Mouse (Mus musculus) liver, adult 2 months (tissue): Measurements from ENCODE around the gene Nfkb1. TPM values are rescaled to one million over a fixed set of nuclear protein-coding genes. Genes with fewer than 3 reads are reported as not detected.
A peak's percentile ranks its signal among the peaks of the same experiment; 100 is the strongest.

Experiments
- DNase-seq: peaks from one replicate; pipeline ENCODE4 v3.0.0-alpha.2; 2011; ENCODE audit warnings: low read depth, low spot score; ENCODE audit errors: extremely low read depth
- H3K27ac ChIP-seq: fragments of 200-500 bp; replicated peaks from 2 replicates; pipeline ENCODE4 v1.5.1; 2012; ENCODE audit warnings: low read depth, mild to moderate bottlenecking, control low read depth, inconsistent platforms, low read length; ENCODE audit not compliant: insufficient read depth
- H3K27me3 ChIP-seq: fragments of 200-500 bp; 2 replicates; pipeline ENCODE4 v1.6.1; 2012; ENCODE audit warnings: mild to moderate bottlenecking, moderate library complexity, low read length, inconsistent platforms; ENCODE audit not compliant: control insufficient read depth, insufficient read depth
- H3K36me3 ChIP-seq: fragments of 200-500 bp; 2 replicates; pipeline ENCODE4 v1.6.1; 2012; ENCODE audit warnings: low read length, inconsistent platforms; ENCODE audit not compliant: control insufficient read depth, insufficient read depth
- H3K4me1 ChIP-seq: fragments of 200-500 bp; 2 replicates; pipeline ENCODE4 v1.6.1; 2011; ENCODE audit warnings: low read length; ENCODE audit not compliant: control insufficient read depth, insufficient read depth
- H3K4me3 ChIP-seq: fragments of 200-500 bp; 2 replicates; pipeline ENCODE4 v1.5.1; 2011; ENCODE audit warnings: low read depth, mild to moderate bottlenecking, control low read depth, low read length, moderate library complexity; ENCODE audit not compliant: insufficient read depth
- H3K79me2 ChIP-seq: fragments of 200-500 bp; 2 replicates; pipeline ENCODE4 v1.6.1; 2012; ENCODE audit warnings: inconsistent platforms, mild to moderate bottlenecking, low read length, moderate library complexity; ENCODE audit not compliant: control insufficient read depth, insufficient read depth
- H3K9ac ChIP-seq: fragments of 200-500 bp; 2 replicates; pipeline ENCODE4 v1.6.1; 2012; ENCODE audit warnings: low read depth, mild to moderate bottlenecking, control low read depth, inconsistent platforms, low read length
- CTCF ChIP-seq: fragments of 200-500 bp; IDR thresholded peaks from 2 replicates; pipeline ENCODE4 v1.5.1; 2011; ENCODE audit warnings: low read depth, low read length, control low read depth
- POLR2A ChIP-seq: fragments of 200-500 bp; IDR thresholded peaks from 2 replicates; pipeline ENCODE4 v1.6.1; 2011; ENCODE audit warnings: low read length, control low read depth; ENCODE audit not compliant: insufficient read depth; ENCODE audit errors: extremely low read depth
- WGBS: fragments of 180-500 bp; shearing (Covaris S2); methylation state at CpG from one replicate; pipeline ENCODE4 v1.1.7; 2018; 5-methylcytosine and 5-hydroxymethylcytosine counted together
- polyA plus RNA-seq: library from polyadenylated mRNA; depleted of rRNA; stranded (reverse); fragments of >200 nt; gene quantifications from 2 replicates; pipeline ENCODE4 v1.2.3, GENCODE M21; 2012
- total RNA-seq: library from RNA; depleted of rRNA; stranded (reverse); fragments of >200 nt; gene quantifications from 2 replicates; pipeline ENCODE4 v1.2.3, GENCODE M21; 2014

The Nfkb1 gene
- total and polyA plus RNA-seq, 2 experiments = 19.5 to 24.5 TPM

DNA sequence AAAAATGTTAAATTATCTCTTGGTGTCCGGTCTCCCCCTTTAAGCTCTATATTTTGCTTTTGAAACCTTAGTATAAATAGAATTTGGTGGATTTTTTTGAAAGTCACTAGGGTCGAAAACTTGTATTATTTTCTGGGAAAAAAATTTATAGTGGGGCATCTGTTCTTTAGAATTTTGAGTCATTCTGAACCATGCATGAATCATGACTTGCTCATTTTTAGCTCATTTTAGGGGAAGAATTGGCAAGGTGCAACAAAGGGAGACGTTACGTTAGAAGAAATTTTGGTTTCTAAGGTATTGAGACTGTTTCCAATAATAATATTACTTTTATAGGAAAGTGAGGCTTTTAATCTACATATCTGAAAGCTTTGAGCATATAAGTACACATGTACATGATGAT, 20.3 kb upstream of the Nfkb1 start:
- DNase-seq = no peak
- WGBS = 93% methylated on average over 4 of the region's 4 CpGs
- TF ChIP-seq CTCF (no peak), POLR2A (no peak)
- no peak overlapping the region for H3K4me3 ChIP-seq
- H3K9ac ChIP-seq = no peak overlapping the region
- no peak overlapping the region for H3K27ac ChIP-seq
- H3K4me1 ChIP-seq = no peaks in the 10 kb centered on the region
- no peaks in the 10 kb centered on the region for H3K27me3 ChIP-seq
- H3K79me2 ChIP-seq = no peaks in the 10 kb centered on the region
- H3K36me3 ChIP-seq = no peaks in the 10 kb centered on the region

DNA sequence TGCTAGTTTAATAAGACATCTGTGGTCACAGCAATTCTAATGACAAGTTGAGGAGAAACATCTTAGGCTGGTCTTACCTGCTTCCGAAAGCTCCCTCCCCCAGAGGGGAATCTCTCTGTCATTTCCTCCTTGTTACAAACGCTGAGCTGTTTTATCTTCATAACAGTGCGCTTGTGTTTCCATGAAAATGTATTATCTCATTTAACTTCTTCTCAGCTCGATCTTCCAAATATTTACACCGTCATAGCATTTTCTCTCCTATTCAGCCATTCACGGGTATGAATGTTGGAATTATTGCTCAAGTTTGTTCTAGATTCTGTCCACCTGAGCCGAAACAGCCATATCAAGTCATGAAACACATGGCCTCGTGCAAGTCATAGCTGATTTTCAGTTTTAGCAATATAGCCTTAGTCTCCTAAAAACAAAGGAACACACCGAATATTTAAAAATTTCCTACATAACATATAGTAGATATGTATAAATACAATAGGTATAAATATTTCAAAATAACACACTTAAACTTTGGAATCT, 19.8 kb upstream of the Nfkb1 start:
- Histone ChIP-seq H3K4me3 (no peak overlapping the region), H3K9ac (no peak overlapping the region), H3K36me3 (no peaks in the 10 kb centered on the region), H3K79me2 (no peaks in the 10 kb centered on the region), H3K4me1 (no peaks in the 10 kb centered on the region), H3K27me3 (no peaks in the 10 kb centered on the region), H3K27ac (no peak overlapping the region)
- no peak for DNase-seq
- TF ChIP-seq POLR2A (no peak), CTCF (no peak)
- 85% methylated on average over 9 of the region's 9 CpGs for WGBS

DNA sequence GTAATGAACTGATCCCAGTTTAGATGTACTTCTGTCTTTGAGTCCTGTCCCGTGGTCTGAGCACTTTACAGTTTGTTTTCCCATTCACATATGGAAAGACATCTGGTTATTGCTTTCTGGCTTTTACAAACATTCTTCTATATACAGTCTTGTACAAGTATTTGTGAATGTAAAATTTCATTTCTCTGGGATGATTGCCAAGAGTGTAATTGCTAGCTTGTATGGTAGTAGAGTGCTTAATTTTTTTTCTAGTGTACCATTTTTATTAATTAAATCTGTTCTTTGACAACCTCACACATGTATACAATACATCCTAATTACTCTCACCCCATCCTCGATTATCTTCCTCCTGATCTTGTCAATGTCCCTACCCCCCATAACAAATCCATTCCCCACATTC, 12.0 kb upstream of the Nfkb1 start:
- TF ChIP-seq POLR2A (no peak), CTCF (no peak)
- H3K36me3 ChIP-seq = no peaks in the 10 kb centered on the region
- H3K27me3 ChIP-seq = no peaks in the 10 kb centered on the region
- no peaks in the 10 kb centered on the region for H3K4me1 ChIP-seq
- DNase-seq = no peak
- WGBS = 71% methylated on average over 2 of the region's 2 CpGs
- H3K9ac ChIP-seq = no peak overlapping the region
- no peak overlapping the region for H3K4me3 ChIP-seq
- H3K79me2 ChIP-seq = no peaks in the 10 kb centered on the region
- H3K27ac ChIP-seq = no peak overlapping the region

DNA sequence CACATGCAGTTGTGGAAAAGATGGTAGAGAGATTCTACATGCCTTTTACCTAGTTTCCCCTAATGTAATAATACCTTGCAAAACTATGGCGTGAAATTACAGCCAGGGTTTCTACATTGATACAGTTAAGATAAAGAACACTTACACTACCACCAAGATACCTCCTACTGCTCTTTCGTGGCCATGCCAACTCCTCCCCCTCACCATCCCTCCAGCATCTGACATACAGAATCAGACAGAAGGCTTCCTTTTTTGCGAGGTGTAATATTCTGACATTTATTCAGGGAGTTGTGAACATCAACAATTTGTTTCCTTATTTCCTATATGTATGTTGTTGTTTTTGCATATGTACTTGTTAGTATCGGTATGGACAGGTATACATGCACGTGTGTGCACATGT, 11.3 kb upstream of the Nfkb1 start:
- Histone ChIP-seq H3K27me3 (no peaks in the 10 kb centered on the region), H3K4me1 (no peaks in the 10 kb centered on the region), H3K4me3 (no peak overlapping the region), H3K27ac (no peak overlapping the region), H3K9ac (no peak overlapping the region), H3K79me2 (no peaks in the 10 kb centered on the region), H3K36me3 (no peaks in the 10 kb centered on the region)
- no peak for DNase-seq
- TF ChIP-seq POLR2A = no peak
- 89% methylated on average over 5 of the region's 5 CpGs for WGBS

- no peaks in the 10 kb centered on the region for H3K79me2 ChIP-seq
- WGBS = 72% methylated on average over 10 of the region's 10 CpGs
- no peak for TF ChIP-seq CTCF
- TF ChIP-seq POLR2A = no peak
- no peaks in the 10 kb centered on the region for H3K27me3 ChIP-seq
- no peaks in the 10 kb centered on the region for H3K36me3 ChIP-seq
- no peak overlapping the region for H3K27ac ChIP-seq
- no peak overlapping the region for H3K4me3 ChIP-seq
- no peaks in the 10 kb centered on the region for H3K4me1 ChIP-seq
- no peak overlapping the region for H3K9ac ChIP-seq
- DNase-seq = no peak
Observed at GRCm38 (mm10) chr3:135699523-135700264, 8.3 kb upstream of the Nfkb1 start.

DNA sequence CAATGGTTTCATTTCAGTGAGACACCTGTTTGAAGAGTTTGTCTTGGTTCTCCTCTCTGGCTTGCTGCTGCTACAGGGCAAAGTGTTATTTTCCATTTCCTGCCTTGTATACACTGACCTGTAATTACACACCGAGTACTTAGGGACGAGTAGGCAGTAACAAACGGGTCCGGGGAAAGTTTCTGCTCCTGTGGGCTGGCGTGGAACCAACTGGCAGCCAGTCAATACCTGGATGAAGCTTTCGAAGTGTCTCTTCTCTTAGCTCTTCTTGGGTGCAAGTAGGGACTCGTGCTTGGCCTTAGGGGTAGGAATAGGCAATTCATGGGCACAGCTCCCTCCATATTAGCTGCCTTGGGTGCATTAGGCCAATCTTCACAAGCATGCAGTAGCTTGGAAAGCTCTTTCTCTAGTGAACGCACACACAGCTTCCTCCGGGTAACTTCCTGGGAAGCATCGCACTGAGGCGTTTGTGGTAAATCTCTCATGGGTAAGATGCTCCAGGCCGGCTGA, 7.2 kb upstream of the Nfkb1 start:
- H3K79me2 ChIP-seq = no peaks in the 10 kb centered on the region
- no peaks in the 10 kb centered on the region for H3K27me3 ChIP-seq
- TF ChIP-seq POLR2A (no peak), CTCF (no peak)
- 39% methylated on average over 12 of the region's 12 CpGs for WGBS
- peak; percentile 36 for DNase-seq
- no peaks in the 10 kb centered on the region for H3K36me3 ChIP-seq
- H3K27ac ChIP-seq = no peak overlapping the region
- no peaks in the 10 kb centered on the region for H3K4me1 ChIP-seq
- no peak overlapping the region for H3K4me3 ChIP-seq
- no peak overlapping the region for H3K9ac ChIP-seq
